Mouse (Mus musculus) bone marrow, adult 2 months (tissue): ENCODE results near the gene Btbd8. TPM values are rescaled to one million over a fixed set of nuclear protein-coding genes. Genes with fewer than 3 reads are reported as not detected.

ENCODE experiments used
- H3K27ac ChIP-seq: fragments of 200-500 bp; 2 replicates; pipeline ENCODE4 v1.5.1; 2012; ENCODE audit warnings: low read depth, mild to moderate bottlenecking, control low read depth, inconsistent platforms, low read length; ENCODE audit not compliant: control insufficient read depth, poor library complexity, insufficient read depth
- H3K4me1 ChIP-seq: fragments of 200-500 bp; 2 replicates; pipeline ENCODE4 v1.6.1; 2011; ENCODE audit warnings: low read length; ENCODE audit not compliant: control insufficient read depth, insufficient read depth
- H3K4me3 ChIP-seq: fragments of 200-500 bp; replicated peaks from 2 replicates; pipeline ENCODE3; 2011; ENCODE audit warnings: mild to moderate bottlenecking, low read depth, low read length, control low read depth; ENCODE audit not compliant: control insufficient read depth
- CTCF ChIP-seq: fragments of 200-500 bp; IDR thresholded peaks from 2 replicates; pipeline ENCODE4 v1.5.1; 2011; ENCODE audit warnings: low read length, control low read depth; ENCODE audit not compliant: control insufficient read depth, insufficient read depth
- POLR2A ChIP-seq: fragments of 200-500 bp; IDR thresholded peaks from 2 replicates; pipeline ENCODE4 v1.6.1; 2011; ENCODE audit warnings: low read depth, mild to moderate bottlenecking, control low read depth, low read length, borderline replicate concordance; ENCODE audit not compliant: control insufficient read depth
- WGBS: fragments of 180-500 bp; shearing (Covaris S2); methylation state at CpG from one replicate; pipeline ENCODE4 v1.1.7; 2018; 5-methylcytosine and 5-hydroxymethylcytosine counted together
- polyA plus RNA-seq: library from polyadenylated mRNA; stranded (reverse); fragments of >200 nt; gene quantifications from 2 replicates; pipeline ENCODE4 v1.2.4, GENCODE M21; 2011; ENCODE audit warnings: low replicate concordance; ENCODE audit not compliant: missing spikeins, insufficient read depth, insufficient read length

The Btbd8 gene
- 2.9 and 3.5 TPM in 2 replicates for polyA plus RNA-seq

GRCm38 (mm10) chr5:107437464-107438281 lies at the start of gene Btbd8:
Gene Btbd8 (plus strand): TSS chr5:107437997.
- Histone ChIP-seq H3K27ac (peak within 1 kb of the TSS; percentile 91), H3K4me3 (peak within 1 kb of the TSS; percentile 72), H3K4me1 (peaks cover 1% of the 10 kb centered on the region; the same call in 1 of the 2 replicates)
- TF ChIP-seq POLR2A (peak; percentile 52; the same call in 1 of the 2 replicates), CTCF (no peak)
- under 1% methylated on average over 51 of the region's 51 CpGs for WGBS

GRCm38 (mm10) chr5:107389373-107389772 lies 48.4 kb upstream of the Btbd8 start:
- 91% methylated on average over 2 of the region's 2 CpGs for WGBS
- Histone ChIP-seq H3K27ac (no peak overlapping the region), H3K4me1 (no peaks in the 10 kb centered on the region), H3K4me3 (no peak overlapping the region)
- TF ChIP-seq POLR2A (no peak), CTCF (no peak)

GRCm38 (mm10) chr5:107394437-107394836 lies 43.4 kb upstream of the Btbd8 start:
- 45% methylated on average over 2 of the region's 2 CpGs for WGBS
- no peak for TF ChIP-seq POLR2A
- no peak for TF ChIP-seq CTCF
- no peaks in the 10 kb centered on the region for H3K4me1 ChIP-seq
- no peak overlapping the region for H3K4me3 ChIP-seq
- no peak overlapping the region for H3K27ac ChIP-seq

GRCm38 (mm10) chr5:107402436-107402835 lies 35.4 kb upstream of the Btbd8 start, which contains the start of gene Ephx4:
Gene Ephx4 (plus strand): TSS chr5:107402736.
- H3K27ac ChIP-seq = no peak within 1 kb of the TSS; the same call in 1 of the 2 replicates
- no peak for TF ChIP-seq CTCF
- 26% methylated on average over 5 of the region's 5 CpGs for WGBS
- H3K4me3 ChIP-seq = no peak within 1 kb of the TSS
- H3K4me1 ChIP-seq = no peaks in the 10 kb centered on the region; the same call in 1 of the 2 replicates

- Histone ChIP-seq H3K4me1 (no peaks in the 10 kb centered on the region; the same call in 1 of the 2 replicates), H3K27ac (no peak overlapping the region; the same call in 1 of the 2 replicates), H3K4me3 (no peak overlapping the region)
- WGBS = under 1% methylated on average over 80 of the region's 80 CpGs
- no peak for TF ChIP-seq CTCF
- no peak for TF ChIP-seq POLR2A
Measured at GRCm38 (mm10) chr5:107403011-107403946, 34.5 kb upstream of the Btbd8 start.

- Histone ChIP-seq H3K4me1 (no peaks in the 10 kb centered on the region; the same call in 1 of the 2 replicates), H3K4me3 (no peak overlapping the region), H3K27ac (no peak overlapping the region; the same call in 1 of the 2 replicates)
- no peak for TF ChIP-seq POLR2A
- no peak for TF ChIP-seq CTCF
- WGBS = 29% methylated on average over 12 of the region's 12 CpGs
Measured at GRCm38 (mm10) chr5:107403947-107404684, 33.7 kb upstream of the Btbd8 start.

- Histone ChIP-seq H3K27ac (no peak overlapping the region), H3K4me3 (no peak overlapping the region), H3K4me1 (no peaks in the 10 kb centered on the region; the same call in 1 of the 2 replicates)
- TF ChIP-seq POLR2A = no peak
- TF ChIP-seq CTCF = no peak
- 85% methylated on average over 4 of the region's 4 CpGs for WGBS
Measured at GRCm38 (mm10) chr5:107405361-107405760, 32.4 kb upstream of the Btbd8 start.
